Mouse (Mus musculus): ENCODE data around the gene Trpv3. TPM values are rescaled to one million over a fixed set of nuclear protein-coding genes. Genes with fewer than 3 reads are reported as not detected.

Trpv3 gene
- polyA plus RNA-seq (2015; fragmentation: Nextera tagmentation; extraction: Ambion mirVana), result 0.35 and 0.36 TPM in 2 replicates

DNA sequence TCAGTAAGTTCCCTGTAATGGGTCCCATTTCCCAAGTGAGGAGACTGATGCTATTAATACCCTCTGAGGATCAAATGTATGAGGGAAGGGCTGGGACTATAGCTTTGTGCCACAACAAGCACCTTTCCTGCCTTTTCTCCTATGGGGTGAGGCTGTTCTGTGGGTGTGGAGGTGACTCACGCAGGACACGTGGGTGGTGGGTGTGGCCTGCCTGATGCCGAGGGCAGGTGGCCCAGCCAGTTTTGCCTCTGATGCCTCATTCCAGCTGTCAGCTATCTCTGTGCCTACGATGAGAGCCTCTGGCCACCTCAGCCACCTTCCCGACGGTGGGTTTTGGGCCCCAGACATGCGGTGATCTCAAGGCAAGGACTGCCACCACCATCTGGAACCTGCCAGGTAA, at the start of gene Trpv3:
Gene Trpv3, plus strand, starts transcription at position 122 of the 400 bp plus-strand sequence.

DNA sequence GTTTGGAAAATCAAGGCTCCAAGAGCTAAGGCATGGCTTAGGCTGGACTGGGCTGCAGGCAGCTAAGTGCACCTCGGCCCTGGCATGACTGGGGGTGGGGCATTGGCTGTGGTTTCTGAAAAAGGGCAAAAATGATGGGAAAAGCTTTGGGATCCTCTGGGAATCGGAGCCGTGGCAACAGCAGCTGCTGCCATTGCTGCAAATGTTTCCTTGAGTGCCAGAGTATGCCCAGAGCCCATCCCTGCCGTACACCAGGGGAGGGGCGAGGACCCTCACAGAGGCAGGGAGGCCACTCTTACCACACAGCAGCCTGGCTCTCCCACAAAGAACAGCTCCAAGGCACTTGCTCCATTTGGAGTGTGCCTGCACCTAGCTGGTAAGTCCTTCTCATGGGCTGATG, 33.2 kb upstream of the Trpv3 start, which contains the start of gene Trpv1:
Gene Trpv1, plus strand, starts transcription at position 301 of the 400 bp plus-strand sequence.

DNA sequence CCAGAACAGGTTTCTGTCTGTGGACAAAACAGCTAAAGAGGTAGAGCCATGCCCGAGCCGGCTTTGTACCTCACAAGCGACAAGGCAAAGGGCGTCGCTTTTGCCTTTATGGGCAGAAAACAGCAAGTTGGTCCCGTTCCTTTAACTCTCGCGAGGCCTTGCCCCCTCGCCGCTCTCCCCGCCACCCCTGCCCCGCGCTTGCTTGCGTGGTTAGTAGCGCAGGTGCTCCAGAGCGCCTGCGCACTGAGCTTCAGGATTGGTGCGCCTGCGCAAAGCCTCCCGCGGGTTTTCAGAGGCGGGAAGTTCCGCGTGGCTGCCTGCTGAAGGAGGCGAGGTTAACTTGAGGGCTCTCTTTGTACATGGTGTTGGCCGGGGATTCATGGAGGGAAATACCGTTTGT, 62.3 kb downstream of the Trpv3 start, which contains the start of the genes Aspa, Gm49340 and Spata22:
Gene Aspa, minus strand, starts transcription at position 155 of the 400 bp plus-strand sequence.
Gene Gm49340, plus strand, starts transcription at position 300 of the 400 bp plus-strand sequence.
Gene Spata22, plus strand, starts transcription at position 300 of the 400 bp plus-strand sequence.

Other genes with a start within 250 kb of the Trpv3 start
- gene Camkk1, start 248.4 kb upstream of the Trpv3 start, polyA plus RNA-seq (2015; fragmentation: Nextera tagmentation; extraction: Ambion mirVana), result 28.1 and 31.8 TPM in 2 replicates
- 5.9 and 6.1 TPM in 2 replicates for gene Ncbp3, start 219.6 kb upstream of the Trpv3 start, polyA plus RNA-seq (2015; fragmentation: Nextera tagmentation; extraction: Ambion mirVana)
- 0.32 TPM in 2 replicates for gene Itgae, start 176.8 kb upstream of the Trpv3 start, polyA plus RNA-seq (2015; fragmentation: Nextera tagmentation; extraction: Ambion mirVana)
- 1.5 and 1.6 TPM in 2 replicates for gene Haspin, start 129.1 kb upstream of the Trpv3 start, polyA plus RNA-seq (2015; fragmentation: Nextera tagmentation; extraction: Ambion mirVana)
- gene P2rx5, start 107.0 kb upstream of the Trpv3 start, polyA plus RNA-seq (2015; fragmentation: Nextera tagmentation; extraction: Ambion mirVana), result 1.7 and 2.3 TPM in 2 replicates
- 180 and 197 TPM in 2 replicates for gene Emc6, start 90.4 kb upstream of the Trpv3 start, polyA plus RNA-seq (2015; fragmentation: Nextera tagmentation; extraction: Ambion mirVana)
- 91.8 and 99.0 TPM in 2 replicates for gene Tax1bp3, start 90.3 kb upstream of the Trpv3 start, polyA plus RNA-seq (2015; fragmentation: Nextera tagmentation; extraction: Ambion mirVana)
- gene Ctns, start 68.3 kb upstream of the Trpv3 start, polyA plus RNA-seq (2015; fragmentation: Nextera tagmentation; extraction: Ambion mirVana), result 13.8 and 17.1 TPM in 2 replicates
- gene Shpk, start 67.9 kb upstream of the Trpv3 start, polyA plus RNA-seq (2015; fragmentation: Nextera tagmentation; extraction: Ambion mirVana), result 3.6 and 4.3 TPM in 2 replicates
- gene Trpv1, start 33.1 kb upstream of the Trpv3 start, polyA plus RNA-seq (2015; fragmentation: Nextera tagmentation; extraction: Ambion mirVana), result 0.27 and 0.59 TPM in 2 replicates
- gene Aspa, start 62.2 kb downstream of the Trpv3 start, polyA plus RNA-seq (2015; fragmentation: Nextera tagmentation; extraction: Ambion mirVana), result 10.9 and 13.3 TPM in 2 replicates
- 0.08 TPM in 1 of 2 replicates, not detected in the other for gene Gm49340, start 62.4 kb downstream of the Trpv3 start, polyA plus RNA-seq (2015; fragmentation: Nextera tagmentation; extraction: Ambion mirVana)
- gene Spata22, start 62.4 kb downstream of the Trpv3 start, polyA plus RNA-seq (2015; fragmentation: Nextera tagmentation; extraction: Ambion mirVana), result 0.23 and 0.28 TPM in 2 replicates
- gene Olfr20, start 83.4 kb downstream of the Trpv3 start, polyA plus RNA-seq (2015; fragmentation: Nextera tagmentation; extraction: Ambion mirVana), result 0.08 TPM in 1 of 2 replicates, not detected in the other
- not detected in 2 replicates for gene Olfr376, start 103.9 kb downstream of the Trpv3 start, polyA plus RNA-seq (2015; fragmentation: Nextera tagmentation; extraction: Ambion mirVana)
- gene Olfr1, start 132.2 kb downstream of the Trpv3 start, polyA plus RNA-seq (2015; fragmentation: Nextera tagmentation; extraction: Ambion mirVana), result not detected in 2 replicates
- gene Olfr378, start 161.1 kb downstream of the Trpv3 start, polyA plus RNA-seq (2015; fragmentation: Nextera tagmentation; extraction: Ambion mirVana), result not detected in 2 replicates
- gene Olfr380, start 190.1 kb downstream of the Trpv3 start, polyA plus RNA-seq (2015; fragmentation: Nextera tagmentation; extraction: Ambion mirVana), result not detected in 2 replicates
- not detected in 2 replicates for gene Olfr381, start 224.2 kb downstream of the Trpv3 start, polyA plus RNA-seq (2015; fragmentation: Nextera tagmentation; extraction: Ambion mirVana)
- gene Olfr382, start 249.8 kb downstream of the Trpv3 start, polyA plus RNA-seq (2015; fragmentation: Nextera tagmentation; extraction: Ambion mirVana), result not detected in 2 replicates

Measured in neural tube, postnatal 0 days (tissue).